Mouse (Mus musculus) splenic B cell, adult 2 months (primary cell): ENCODE results near the gene Gm21170.
"Not testable (repeated sequence)": the region's sequence is repeated elsewhere in the genome, so short reads cannot be mapped to it uniquely, and the experiment has no call there.

ENCODE experiments used
- DNase-seq: peaks from one replicate; pipeline ENCODE4 v3.0.0-alpha.2; 2011; ENCODE audit warnings: low read depth, low spot score
- H3K27me3 ChIP-seq: 2 replicates; pipeline ENCODE4 v1.6.1; 2012; ENCODE audit warnings: mild to moderate bottlenecking, low read length, moderate library complexity, mixed read lengths; ENCODE audit not compliant: control insufficient read depth, poor library complexity, insufficient read depth, severe bottlenecking
- H3K36me3 ChIP-seq: 2 replicates; pipeline ENCODE4 v1.6.1; 2012; ENCODE audit warnings: mild to moderate bottlenecking, low read length, moderate library complexity, mixed read lengths; ENCODE audit not compliant: control insufficient read depth, poor library complexity, insufficient read depth, severe bottlenecking

Gm21170 gene

GRCm38 (mm10) chrY:47690998-47691397, at the start of gene Gm21170:
Gm21170 (minus strand) TSS chrY:47691098.
- not testable (repeated sequence) for H3K27me3 ChIP-seq, DNase-seq, H3K36me3 ChIP-seq
